Mouse (Mus musculus) skeletal muscle tissue, adult 2 months (tissue): ENCODE data around the gene 1110051M20Rik.
"Not testable (repeated sequence)": the region's sequence is repeated elsewhere in the genome, so short reads cannot be mapped to it uniquely, and the experiment has no call there.

ENCODE experiments used
- DNase-seq: peaks from one replicate; pipeline ENCODE4 v3.0.0-alpha.2; 2012; ENCODE audit warnings: low read depth, low spot score

Gene 1110051M20Rik

DNA sequence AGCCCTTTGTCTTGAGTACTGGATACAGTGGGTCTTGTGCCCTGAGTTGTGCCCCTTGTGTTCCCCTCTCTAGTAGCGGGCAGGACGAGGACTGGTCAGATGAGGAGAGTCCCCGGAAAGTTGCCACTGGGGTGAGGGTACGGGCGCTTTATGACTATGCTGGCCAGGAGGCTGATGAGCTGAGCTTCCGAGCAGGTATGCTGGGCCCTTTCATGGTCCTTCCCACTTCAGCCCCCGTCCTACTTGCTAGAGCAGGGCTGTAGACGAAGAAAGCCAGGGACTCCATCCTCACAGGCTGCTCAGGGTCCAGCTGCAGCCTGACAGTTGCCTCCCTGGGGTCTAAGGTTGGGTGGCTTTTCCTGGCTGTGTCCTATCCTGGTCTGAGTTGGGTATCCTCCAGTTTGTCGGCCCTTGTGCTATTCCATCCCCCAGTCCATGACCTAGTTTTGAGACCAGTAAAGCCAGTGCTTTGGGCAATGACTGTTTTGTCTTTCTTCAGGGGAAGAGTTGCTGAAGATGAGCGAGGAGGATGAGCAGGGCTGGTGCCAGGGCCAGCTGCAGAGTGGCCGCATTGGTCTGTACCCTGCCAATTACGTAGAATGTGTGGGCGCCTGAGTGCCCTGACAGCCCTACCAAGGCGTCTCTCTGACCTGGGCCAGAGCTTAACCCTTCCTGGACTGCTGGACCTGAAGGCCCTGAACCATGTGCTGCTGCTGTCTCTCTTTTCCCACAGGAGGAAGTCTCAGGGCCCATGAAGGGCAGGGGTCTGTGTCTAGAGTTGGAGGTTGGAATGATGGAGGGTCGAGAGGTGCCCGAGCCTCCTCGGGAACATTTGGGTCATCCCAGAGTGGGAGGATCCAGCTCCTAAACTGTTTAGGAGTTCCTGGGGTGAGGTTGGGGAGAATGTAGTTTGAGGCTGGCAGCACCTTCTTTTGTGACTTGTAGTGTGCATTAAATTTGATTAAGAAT lies 180.5 kb downstream of the 1110051M20Rik start:
- DNase-seq = no peak

DNA sequence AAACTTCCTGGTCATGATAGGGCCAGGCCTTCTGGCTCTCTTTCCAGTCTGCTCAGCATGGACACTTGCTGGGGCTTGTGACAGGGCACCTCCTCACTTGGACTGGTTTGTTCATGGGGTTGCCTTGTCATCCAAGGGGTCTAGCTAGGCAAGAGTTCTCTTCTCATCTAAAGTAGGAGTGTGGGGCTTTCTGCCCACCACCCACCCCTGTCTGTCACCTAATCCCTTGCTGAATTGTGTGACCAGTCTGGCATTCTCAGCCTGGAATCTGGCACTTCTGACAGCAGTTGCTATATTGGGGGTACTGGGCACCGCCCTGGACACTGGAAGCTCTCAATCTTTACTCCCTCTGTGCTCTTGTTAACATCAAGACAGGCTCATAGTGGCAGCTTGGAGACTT lies 185.0 kb downstream of the 1110051M20Rik start:
- peak; percentile 74 for DNase-seq

DNA sequence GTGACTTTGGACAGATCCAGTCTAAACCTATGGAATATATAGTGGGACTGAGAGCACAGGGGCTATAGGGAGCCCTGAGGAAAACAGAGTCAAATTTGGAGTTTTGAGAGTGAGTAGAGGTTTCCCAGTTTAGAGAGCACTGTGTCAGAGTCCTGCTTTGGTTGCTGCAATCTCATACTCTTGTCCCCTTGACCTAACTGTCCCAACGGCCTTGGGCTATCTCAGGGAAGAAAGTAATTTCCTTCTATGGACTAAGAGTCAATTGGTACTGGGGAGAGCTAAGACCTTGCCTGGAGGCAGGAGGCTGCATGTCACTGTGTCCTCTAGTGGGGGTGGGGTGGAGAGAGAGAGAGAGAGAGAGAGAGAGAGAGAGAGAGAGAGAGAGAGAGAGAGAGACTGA lies 185.7 kb downstream of the 1110051M20Rik start:
- DNase-seq = no peak

DNA sequence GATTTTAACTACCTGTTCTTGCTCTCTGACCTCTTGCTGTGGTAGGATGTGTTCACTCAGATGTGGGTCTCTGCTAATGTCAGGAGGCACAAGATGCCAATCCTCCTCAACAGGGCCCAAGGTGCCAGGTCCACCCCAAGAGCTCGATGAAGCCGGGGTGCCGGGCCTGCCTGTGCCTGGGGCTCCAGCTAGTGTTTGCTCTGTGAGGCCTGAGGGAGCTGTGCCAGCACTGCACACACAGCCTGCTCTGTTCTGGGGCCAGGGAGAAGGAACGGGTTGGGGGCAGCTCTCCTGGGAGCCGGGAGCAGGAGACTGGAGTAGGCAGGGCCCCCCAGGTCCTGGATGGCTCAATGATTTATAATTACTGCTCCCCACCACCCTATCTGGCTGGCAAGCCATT lies 186.4 kb downstream of the 1110051M20Rik start:
- no peak for DNase-seq

DNA sequence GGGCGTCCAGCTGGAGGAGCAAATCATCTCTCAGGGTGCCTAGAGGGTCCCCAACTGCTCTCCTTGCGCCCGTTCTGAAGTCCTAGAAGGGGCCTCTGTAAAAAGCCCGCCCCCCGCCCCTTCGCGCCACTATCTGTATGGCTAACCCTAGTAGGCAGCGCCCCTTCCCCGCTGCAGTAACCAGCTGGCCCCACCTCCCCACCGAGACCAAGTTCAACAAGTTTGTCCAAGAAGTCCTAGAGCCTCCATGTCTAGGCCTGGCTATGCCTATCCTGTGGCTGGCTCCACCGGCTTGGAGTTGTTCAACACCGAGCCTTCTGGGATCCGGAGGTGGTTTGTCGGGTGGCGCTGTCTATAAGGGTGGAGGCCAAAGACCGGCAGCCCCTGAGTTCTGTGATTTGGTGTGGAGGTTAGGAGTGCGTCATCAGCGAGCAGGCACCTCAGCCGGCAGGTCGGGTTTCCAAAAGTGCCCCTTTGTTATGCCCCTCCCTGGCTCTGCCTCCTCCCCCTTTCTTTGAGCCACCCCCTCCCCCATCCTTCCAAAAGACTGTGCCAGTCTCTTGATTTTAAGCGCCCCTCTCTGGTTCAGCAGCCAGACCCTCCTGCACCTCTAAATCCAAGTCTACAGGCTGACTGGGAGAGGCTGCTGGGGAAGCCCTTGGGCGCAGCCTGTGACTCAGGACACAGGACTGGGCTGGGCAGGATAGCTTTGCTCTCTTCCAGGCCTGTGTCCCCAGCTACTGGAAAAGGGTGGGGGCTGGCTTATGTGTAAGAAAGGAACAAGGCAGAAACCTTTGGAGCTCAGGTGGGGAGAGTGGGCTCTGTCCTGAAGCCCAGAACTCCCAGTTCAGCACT lies 187.2 kb downstream of the 1110051M20Rik start:
- DNase-seq = no peak

DNA sequence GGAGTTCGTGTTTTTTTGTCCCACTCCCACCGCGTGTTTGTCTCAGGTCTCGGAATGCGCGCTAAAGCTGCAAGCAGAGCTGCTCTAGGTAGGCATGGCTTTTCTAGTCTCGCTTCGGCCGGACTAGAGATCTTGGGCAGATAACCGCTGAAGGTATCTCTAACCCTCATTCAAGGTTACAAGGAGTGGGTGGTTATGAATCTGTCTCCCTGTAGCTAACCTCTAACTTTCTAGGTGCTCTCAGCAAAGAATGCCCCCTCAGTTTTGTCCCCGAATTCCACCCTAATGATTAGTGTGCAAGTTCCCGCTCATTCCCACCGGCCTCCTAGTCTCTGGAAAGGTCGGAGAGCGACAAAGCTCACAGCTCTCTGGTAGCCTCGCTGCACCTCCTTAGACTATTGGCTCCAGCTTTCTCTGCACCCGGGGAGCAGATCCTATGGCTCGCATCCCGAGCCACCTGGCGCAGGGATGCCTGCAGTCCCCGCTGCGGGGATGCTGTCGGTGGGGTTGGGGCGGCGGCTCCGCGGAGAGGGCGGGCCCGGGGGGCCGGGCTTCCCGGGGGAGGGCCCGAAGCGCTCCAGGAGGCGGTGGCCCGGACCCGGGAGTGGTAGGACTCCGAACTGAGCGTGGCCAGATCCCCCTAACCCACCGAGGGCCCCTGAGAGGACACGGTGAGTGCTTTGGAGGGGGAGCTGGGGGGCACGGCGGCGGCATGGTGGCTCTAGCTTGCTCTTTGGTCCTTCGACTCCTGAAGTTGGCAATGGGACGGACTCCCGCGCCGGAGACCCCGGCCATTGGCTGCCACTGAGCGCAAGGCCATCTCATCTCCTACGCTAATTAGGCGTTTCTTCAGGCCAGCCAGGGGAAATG lies 188.0 kb downstream of the 1110051M20Rik start:
- no peak for DNase-seq

DNA sequence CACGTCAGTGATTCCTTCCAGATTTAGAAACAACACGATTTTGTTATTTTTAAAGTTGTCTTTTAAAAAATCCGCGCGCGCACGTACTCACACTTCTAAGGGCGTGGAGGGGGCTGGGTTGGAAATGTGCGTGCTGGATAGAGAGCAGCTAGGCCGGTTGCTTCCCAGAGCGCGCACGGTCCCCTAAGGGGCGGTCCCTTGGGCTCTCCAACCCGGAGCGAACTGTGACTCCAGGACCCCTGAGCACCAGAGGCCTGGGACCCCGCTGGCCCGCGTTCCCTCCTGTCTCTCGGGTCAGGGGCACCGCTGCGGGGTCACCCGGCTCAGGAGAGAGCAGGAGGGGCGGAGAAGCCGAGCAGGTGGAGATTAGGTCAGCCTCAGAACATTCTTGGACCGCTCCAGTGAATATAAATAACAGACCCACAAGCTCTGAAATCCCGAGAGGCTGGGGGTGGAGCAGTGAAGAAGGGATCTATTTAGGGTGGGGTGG lies 188.8 kb downstream of the 1110051M20Rik start, which contains the start of gene Pacsin3:
TSS of gene Pacsin3 (plus strand) at position 294 of the 490 bp plus-strand sequence.
- DNase-seq = peak; percentile 75

DNA sequence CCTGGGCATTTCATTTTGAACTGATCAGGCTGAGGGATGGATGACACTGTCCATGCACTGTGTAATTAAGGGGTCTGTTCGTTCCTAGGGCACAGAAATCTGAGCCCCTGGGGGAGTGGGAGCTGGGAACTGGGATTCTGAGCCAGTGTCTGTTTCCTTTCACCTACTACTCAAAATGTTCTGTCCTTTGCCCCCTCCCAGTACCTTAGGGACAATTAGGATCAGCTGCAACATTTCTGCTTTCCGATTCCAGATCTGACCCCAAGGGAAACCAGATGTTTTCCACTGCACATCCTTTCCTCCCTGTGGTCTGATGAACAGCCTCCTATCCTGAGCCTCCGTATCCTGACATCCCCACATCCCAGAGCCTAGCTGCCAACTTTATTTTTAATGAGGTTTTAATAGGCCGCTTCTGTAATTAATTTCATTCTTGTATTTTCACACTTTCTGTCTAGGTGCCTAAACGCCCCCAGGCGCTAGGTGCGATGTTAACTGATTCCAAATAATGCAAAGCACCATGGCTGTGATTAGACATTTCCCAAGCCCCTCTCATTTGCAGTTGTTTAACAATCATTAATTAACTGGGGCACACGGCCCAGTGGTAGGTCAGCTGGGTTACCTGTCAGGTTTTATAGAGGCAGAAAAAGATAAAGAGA lies 189.7 kb downstream of the 1110051M20Rik start:
- DNase-seq = no peak

DNA sequence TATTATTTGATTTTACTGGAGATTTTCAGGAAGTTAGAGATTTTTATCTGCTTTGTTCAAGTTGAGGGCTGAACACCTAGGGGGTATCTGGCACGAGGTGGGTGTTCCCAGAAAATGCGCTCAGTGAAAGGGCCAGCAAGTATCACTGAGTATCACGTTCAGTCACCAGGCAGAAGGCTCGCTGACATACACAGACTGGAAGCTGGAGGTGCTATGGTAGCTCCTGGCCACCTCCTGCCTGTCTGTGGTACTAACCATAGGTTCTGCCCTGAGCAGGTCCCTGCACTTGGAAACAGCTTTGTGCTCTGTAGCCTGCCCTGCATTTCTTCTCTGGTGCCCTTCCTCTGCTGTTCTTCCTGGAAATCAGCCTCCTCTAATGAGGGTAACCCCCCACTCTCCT lies 192.0 kb downstream of the 1110051M20Rik start:
- DNase-seq = no peak

DNA sequence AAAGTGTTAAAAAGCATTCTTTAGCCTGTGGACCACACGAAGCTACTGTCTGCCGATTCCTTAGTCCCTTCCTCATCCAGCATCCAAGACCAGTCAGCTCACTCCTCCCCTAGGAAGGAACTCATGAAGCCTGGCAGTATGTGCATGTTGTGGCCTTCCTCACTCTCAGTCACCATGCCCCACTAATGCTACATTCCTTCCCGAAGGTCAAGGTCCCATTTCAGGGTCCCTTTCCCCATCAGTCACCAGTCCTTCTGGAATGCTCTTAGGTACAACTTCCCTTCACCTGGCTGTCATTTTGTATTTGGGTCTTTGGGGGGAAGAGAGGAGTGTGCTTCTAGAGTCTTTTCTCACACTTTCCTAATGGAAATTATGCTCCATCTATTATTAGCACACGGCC lies 192.5 kb downstream of the 1110051M20Rik start:
- DNase-seq = no peak

DNA sequence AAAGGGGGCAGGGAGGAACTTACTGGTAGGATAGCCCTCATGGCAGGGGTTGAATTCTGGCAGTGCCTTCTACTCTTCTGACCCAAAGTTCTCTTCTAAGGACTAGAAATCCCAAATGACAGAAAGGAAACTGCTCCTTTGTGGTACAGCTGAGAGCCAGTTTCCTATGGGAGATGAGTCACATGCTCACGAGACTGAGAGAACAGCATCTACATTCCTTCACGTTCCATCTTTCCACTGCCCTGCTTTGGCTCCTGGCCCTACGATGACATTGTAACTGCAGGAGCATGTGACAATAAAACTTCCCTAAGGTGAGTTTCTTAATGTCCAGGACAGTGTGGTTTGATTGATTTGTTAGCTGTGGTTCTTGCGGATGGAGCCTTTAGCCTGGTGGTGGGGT lies 196.1 kb downstream of the 1110051M20Rik start:
- no peak for DNase-seq

DNA sequence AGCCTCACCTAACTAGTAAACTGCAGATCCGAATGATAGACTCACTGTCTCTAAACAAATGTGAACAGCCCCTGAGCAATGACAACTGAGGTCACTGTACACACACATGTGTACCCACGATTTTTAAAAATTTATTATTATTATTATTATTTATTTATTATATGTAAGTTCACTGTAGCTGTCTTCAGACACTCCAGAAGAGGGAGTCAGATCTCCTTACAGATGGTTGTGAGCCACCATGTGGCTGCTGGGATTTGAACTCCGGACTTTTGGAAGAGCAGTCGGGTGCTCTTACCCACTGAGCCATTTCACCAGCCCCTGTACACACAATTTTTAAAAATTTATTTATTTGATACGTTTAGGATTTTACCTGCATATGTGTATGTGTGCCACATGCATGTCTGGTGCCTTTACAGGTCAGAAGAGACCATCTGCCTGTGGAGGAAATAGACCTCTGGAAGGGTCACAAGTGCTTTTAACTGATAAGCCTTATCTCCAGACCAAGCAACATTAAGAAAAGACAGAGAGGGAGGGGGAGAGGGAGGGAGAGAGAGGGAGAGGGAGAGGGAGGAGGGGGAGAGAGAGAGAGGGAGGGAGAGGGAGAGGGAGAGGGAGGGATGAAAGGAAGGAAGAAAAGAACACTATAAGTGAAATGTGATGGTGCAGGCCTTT lies 199.8 kb downstream of the 1110051M20Rik start:
- DNase-seq = no peak

DNA sequence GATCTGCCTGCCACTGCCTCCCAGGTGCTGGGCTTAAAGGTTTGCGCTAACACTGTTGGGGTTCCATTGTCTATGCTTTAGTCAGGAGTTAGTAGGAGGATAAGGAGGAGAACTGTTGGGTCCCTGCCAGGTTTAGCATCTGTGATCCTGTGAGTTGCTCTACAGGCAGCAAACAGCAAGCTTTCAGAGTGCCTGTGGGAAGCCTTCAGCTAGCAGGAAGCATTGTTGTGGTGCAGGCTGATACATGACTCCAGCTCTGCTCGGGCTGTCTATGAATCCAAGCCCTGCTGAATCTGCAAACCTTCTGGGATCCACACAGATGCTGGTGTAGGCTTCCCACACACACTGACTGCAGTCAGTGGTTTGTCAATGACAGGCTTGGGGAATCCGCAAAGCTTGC lies 201.1 kb downstream of the 1110051M20Rik start:
- DNase-seq = no peak

DNA sequence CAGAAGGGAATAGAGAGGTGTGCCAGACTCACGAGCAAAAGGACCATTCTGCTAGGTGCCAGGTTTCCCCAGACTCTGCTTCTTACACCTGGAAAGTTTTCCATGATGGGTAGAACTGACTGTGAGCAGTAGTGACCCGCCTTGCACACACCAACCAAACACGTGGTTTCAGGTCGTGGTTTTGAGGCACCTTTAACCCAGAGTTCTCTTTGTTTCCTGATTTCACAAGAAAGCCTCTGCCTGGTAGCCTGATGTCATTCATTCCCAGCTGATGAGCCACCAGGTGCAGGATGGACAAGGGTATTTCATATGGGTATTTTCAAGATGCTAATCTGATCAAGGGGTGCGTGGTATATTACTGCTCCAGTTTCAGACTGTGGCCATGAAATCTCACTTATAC lies 202.0 kb downstream of the 1110051M20Rik start:
- no peak for DNase-seq

DNA sequence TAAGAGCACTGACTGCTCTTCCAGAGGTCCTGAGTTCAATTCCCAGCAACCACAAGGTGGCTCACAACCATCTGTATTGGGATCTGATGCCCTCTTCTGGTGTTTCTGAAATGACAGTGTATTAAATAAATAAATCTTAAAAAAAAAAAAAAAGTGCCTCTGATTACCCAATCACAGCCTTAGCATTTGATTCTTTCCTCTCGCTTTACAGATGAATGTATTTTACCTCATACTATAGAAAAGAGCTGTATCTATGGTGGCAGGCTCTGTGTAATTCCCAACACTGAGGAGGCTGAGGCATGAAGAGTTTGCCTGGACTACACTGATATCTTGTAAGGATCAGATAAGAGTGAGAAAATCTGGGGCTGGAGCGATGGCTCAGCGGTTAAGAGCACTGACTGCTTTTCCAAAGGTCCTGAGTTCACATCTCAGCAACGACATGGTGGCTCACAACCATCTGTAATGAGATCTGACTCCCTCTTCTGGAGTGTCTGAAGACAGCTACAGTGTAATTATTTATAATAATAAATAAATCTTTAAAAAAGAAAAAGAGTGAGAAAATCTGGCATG lies 206.9 kb downstream of the 1110051M20Rik start:
- not testable (repeated sequence) for DNase-seq

DNA sequence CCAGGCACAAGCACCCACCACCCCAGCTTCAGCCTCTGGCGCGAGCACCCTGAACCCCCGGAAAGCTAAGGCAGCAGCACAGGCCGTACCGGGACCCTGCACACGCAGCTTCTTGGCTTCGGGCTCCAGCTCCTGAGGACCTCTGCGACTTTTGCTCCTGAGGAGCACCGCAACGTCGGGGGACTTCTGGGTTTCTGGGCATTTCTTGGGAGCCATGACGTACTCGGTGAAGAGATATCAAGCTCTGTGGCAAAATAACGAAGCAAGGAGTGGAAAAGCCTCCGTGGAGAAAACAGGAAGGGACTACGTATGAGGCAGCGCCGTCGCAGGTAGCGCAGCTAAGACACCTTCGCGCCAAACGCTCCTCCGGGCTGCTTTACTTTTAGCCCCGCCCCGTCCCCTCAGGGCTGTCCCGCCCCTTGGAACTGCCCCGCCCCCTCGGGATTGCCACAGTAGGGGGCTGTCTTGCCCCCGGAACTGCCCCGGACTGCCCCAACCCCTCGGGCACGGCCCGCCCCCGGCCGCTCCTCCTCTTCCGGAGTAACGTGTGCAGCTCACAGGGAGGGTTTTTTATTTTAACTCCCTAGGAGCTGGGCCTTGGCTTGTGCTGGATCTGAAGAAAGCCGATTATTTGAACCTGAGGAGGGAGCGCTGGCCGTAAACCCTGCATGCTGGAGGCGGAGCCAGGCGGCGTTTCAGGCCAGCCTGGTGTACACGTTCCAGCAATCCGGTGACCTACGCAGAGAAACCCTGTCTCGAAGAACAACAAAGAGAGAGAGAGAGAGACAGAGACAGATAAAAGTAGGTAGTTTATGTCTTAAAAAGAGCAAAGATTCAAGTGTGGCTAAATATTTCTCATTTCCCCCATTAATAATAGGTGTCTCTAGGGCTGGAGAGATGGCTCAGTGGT lies 207.6 kb downstream of the 1110051M20Rik start, which contains the start of gene Ddb2:
TSS of gene Ddb2 (minus strand) at position 382 of the 910 bp plus-strand sequence.
- peak; percentile 95 for DNase-seq

DNA sequence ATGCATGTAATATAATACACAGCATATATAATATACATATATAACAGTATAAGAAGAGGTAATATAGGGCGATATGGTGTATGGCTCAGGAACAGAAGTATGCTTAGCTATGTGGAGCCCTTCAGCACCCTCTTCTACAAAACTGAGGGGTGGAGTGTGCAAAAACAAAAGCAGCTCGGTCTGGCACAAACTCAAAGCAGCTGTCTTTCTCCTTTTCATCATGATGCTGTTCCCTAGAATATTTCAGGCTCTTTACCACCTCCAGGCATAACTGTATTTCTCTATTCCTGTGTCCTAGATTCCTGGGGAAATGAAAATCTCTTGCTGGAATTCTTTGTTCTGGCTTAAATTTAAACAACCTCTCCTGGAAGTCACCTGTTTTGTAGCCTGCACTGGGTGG lies 214.8 kb downstream of the 1110051M20Rik start:
- no peak for DNase-seq
